Mouse (Mus musculus) ES-E14 (cell line): ENCODE measurements around the gene Tmpo.

Experiments
- CHD2 ChIP-seq: IDR thresholded peaks from 2 replicates; pipeline ENCODE4 v1.6.1; 2014; ENCODE audit warnings: mild to moderate bottlenecking, low read depth, low read length, inconsistent platforms
- HCFC1 ChIP-seq: IDR thresholded peaks from 2 replicates; pipeline ENCODE4 v1.6.1; 2012; ENCODE audit warnings: low read length, inconsistent platforms, borderline replicate concordance; ENCODE audit not compliant: insufficient read depth
- MAFK ChIP-seq: IDR thresholded peaks from 2 replicates; pipeline ENCODE4 v1.6.1; 2014; ENCODE audit warnings: mild to moderate bottlenecking, low read depth, low read length, inconsistent platforms; ENCODE audit not compliant: insufficient read depth
- ZC3H11A ChIP-seq: IDR thresholded peaks from 2 replicates; pipeline ENCODE4 v1.6.1; 2012; ENCODE audit warnings: low read depth, mild to moderate bottlenecking, inconsistent platforms, low read length, borderline replicate concordance
- ZNF384 ChIP-seq: IDR thresholded peaks from 2 replicates; pipeline ENCODE4 v1.6.1; 2012; ENCODE audit warnings: low read depth, low read length, inconsistent platforms

GRCm38 (mm10) chr10:91222398-91223236 is 41.5 kb upstream of the Tmpo start:
- TF ChIP-seq HCFC1 (no peak), CHD2 (no peak), ZNF384 (no peak), MAFK (no peak), ZC3H11A (no peak)
